Mouse (Mus musculus) frontal cortex, postnatal 25 days (tissue): ENCODE results near the gene Psmd4.
"Not testable (repeated sequence)": the region's sequence is repeated elsewhere in the genome, so short reads cannot be mapped to it uniquely, and the experiment has no call there.

Experiments used
- DNase-seq, 2 experiments: peaks; one replicate each; pipeline ENCODE4 v3.0.0; 2022; ENCODE audit warnings: low spot score in 2 of 2

The Psmd4 gene

GRCm38 (mm10) chr3:95042166-95042837 is at the start of gene Psmd4:
Psmd4 (minus strand) TSS chr3:95042614.
- DNase-seq: peak; percentile 97

GRCm38 (mm10) chr3:95088071-95088470 is 45.7 kb upstream of the Psmd4 start:
- no peak for DNase-seq

- no peak for DNase-seq
Measured at GRCm38 (mm10) chr3:95071606-95072005, 29.2 kb upstream of the Psmd4 start.

DNA sequence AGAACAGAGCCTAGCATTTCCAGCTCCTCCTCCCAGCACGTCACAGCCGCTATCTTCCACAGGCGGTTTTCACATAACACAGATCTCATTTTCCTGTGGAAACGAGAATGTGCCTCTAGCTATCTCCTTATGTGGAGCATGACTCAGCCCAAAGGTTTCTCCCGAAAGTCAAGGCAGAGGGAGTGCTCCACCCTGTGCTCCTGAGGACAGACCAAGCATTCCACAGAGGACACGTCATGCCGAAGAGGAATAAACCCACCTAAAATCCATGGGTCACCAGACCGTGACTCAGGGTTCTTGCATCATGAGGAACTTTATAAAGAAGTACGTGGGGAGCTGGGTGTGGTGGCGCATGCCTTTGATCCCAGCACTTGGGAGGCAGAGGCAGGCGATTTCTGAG is 24.2 kb upstream of the Psmd4 start:
- no peak for DNase-seq

DNA sequence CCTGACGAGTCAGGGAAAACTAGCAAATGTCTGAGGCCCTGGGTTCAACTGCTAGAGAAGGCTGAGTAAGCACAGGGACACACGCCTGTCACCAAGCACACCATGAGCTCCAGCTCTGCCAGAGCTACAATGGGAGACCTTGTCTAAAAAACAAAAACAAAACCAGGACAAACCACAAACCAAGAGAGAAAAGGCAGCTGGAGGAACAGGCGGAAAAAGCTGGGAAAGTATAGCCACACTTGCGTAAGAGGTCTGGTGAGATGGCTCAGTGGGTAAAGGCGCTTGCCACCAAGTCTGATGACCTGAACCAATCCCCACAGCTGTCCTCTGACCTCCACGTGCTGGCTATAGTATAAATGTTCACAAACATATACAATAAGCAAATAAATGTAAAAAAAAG is 23.7 kb upstream of the Psmd4 start:
- no peak for DNase-seq

- no peak for DNase-seq
Measured at GRCm38 (mm10) chr3:95065553-95065952, 23.1 kb upstream of the Psmd4 start.

DNA sequence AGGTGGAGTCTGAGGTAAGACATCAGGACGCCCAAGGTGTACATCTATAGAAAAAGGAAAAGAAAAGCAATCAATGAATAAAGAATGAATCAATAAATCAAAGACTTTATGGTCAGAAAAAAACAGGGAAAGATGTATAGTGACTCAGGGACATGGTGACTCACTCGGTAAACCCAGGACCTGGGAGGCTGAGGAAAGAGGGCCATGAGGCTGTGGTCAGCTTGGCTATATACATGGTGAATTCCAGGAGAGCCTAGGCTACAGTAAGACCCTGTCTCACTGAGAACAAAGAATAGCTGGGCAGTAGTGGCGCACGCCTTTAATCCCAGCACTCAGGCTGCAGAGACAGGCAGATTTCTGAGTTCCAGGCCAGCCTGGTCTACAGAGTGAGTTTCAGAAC is 21.3 kb upstream of the Psmd4 start:
- no peak for DNase-seq

DNA sequence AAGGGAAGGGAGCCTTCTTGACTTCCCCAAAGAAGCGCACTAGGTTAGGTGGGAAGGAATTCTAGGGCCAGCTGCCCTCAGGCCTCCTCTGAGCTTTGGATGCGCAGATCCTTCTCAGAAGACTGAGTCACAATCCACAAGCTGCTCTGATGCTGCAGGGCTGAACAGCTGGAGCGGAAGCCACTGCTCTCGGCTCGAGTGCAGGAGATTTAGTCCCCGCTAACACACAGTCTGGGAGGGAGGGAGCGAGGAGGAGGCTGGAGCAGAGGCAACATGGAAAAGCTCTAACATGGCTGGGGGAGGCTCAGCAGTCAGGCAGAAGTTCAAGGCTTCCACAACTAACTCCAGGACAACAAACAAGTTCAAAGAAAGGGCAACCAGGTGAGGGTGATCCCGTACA is 15.7 kb upstream of the Psmd4 start:
- no peak for DNase-seq

DNA sequence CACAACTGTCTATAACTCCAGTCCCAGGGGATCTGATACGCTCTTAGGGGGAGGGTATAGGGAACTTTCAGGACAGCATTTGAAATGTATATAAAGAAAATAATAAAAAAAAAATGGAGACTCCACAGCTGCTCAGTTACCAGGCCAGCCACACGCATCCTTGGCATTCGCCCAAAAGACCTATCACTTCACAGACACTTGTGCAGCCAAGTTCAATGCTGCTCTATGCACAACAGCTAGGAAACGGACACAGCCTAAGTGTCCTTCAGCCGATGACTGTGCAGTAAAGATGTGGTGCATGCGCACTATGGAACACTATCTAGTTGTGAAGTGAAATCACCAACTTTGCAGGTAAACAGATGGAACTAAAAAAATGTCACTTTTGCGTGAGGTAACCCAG is 13.9 kb upstream of the Psmd4 start:
- DNase-seq: no peak

DNA sequence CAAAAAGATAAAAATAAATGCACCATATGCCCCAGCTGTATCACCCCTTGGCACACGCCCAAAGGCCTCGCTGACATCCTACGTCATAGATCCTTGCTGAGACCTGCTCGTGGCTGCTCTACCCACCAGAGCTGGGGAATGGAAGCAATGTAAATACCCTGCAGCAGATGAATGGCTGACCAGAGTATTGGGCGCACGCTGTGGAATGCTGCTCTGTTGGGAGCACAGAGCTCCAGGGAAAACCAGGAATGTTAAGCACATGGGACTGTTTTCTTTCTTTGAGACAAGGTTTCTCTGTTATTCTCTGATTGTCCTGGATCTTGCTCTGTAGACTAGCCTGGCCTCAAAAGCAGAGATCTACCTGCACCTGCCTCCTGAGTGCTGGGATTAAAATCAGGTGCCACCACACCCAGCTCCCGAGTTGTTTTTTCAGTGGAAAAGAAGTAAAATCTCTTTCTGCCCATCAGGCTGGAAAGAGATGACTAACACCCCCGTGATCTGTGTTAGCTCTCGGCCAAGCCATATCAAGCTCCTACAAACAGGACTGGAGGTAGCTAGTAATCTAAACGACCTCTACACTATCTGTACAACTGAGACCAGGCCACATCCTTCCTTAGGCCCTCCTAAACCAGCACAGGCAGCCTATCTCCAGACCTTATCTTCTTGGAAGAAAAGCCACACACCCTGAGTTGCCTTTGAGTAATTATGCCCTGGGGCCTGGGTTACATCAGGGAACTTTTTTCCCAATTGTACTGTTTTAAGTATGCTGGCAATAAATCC is 12.3 kb upstream of the Psmd4 start:
- no peak for DNase-seq

DNA sequence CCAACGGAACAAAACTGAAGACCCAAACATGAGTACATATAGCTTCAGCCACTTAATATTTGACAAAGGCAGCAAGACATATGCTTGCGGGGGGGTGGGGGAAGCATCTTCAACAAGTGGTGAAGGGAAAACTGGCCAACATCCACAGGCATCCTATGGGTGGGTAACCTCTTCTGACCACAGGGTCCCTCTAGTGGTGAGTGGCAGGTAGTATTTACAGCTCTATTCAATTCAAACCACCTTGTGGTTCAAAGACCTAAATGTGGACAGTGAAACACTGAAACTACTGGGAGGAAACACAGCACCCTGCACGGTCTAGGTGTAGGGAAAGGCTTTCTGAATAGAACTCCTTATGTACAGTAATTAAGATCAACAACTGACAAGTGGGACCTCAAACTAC is 11.3 kb upstream of the Psmd4 start:
- DNase-seq: no peak

GRCm38 (mm10) chr3:95052959-95053358 is 10.5 kb upstream of the Psmd4 start:
- DNase-seq: no peak

DNA sequence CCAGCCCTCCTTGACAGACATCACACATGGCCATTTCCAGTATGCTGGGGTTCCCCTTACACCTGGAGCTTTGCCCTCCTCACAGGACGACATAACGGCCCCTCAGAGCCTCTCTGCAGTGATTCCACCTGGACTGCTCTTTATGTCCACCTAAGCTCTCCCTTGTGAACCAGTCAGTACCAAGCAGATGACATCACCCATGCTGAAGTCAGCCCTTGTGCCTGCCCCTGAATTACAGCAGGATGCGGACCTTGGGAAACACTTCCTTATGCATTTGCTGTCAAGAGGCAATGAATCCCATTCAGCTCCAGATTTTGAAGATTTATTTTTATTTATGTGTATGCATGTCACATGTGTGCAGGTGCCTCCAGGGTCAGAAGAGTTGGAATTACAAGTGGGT is 5.5 kb upstream of the Psmd4 start:
- DNase-seq: no peak

- no peak for DNase-seq
Measured at GRCm38 (mm10) chr3:95046462-95047057, 4.1 kb upstream of the Psmd4 start.

DNA sequence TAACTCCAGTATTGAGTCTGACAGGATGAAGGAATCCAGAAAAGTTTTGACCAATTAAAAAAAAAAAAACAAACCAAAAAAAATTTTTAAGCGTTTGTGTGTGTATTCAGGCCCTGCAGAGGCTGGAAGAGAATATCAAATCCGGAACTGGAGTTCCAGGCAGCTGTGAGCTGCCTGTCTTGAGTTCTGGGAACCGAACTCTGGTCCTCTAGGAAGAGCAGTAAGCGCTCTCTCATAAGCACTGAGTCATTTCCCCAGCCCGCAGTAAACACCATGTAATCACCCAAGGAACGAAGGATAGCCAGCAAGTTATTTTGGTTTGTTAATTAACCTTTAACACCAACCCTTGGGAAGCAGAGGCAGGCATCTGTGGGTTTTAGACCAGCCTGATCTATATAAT is 837 bp upstream of the Psmd4 start:
- DNase-seq: no peak

GRCm38 (mm10) chr3:95042838-95043229 is 420 bp upstream of the Psmd4 start:
- DNase-seq: no peak

DNA sequence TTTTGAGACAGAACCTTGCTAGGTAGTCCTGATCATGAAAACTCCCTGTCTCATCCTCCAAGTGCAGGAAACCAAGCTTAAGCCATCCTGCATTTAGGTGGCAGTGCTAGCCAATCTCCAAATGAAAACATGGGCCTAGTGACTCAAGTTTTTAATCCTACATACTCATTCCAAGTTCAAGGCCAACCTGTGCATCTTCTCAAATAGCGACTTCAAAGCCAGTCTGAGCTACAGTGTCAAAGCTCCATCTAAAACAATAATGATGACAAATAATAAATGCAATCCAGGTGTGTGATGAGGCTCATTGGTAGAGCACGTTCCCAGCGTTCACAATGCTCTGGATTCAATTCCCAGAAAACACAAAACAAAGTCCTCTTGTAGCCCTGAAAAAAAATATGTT is 789 bp downstream of the Psmd4 start:
- DNase-seq: no peak

GRCm38 (mm10) chr3:95029953-95030352 is 12.5 kb downstream of the Psmd4 start:
- DNase-seq: no peak

GRCm38 (mm10) chr3:95029291-95029827 is 13.1 kb downstream of the Psmd4 start:
- DNase-seq: not testable (repeated sequence)

DNA sequence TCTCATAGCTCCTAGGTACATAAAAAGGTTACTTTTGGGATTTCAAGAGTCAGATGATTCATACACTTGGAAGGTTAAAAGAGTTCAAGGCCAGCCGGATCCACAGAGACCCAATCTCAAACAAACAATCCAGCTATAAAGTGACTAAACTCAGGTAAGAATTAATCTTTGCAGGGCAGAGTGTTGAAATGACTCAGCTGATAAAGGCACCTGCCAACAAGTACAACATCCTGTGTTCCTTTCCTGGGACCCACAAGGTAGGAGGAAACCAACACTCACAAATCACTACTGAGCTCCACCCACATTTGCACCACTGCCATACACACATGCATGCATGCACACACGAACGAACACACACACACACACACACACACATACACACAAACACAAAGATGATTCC is 13.8 kb downstream of the Psmd4 start:
- DNase-seq: no peak

DNA sequence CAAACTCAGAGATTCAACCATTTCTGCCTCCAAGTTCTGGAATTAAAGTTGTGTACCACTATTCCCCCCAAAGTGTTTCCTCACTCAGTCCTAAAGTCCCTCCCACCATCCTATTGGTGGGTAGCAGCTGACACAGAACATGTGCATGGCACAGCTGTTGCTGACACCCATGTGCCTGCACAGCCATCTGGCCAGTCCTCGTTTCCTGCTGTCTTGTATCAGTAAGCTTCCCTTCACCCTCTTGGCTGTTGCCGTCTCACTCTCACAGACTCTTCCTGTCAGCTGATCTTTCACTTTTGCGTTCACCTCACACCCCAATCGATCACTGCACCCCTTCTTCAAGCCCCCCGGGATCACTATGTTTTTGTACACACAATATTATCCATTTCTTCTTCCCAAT is 14.7 kb downstream of the Psmd4 start:
- DNase-seq: no peak

- DNase-seq: no peak
Measured at GRCm38 (mm10) chr3:95027057-95027645, 15.3 kb downstream of the Psmd4 start.
